Mouse (Mus musculus) spleen, adult 2 months (tissue): Measurements from ENCODE around the gene Ube2s. TPM values are rescaled to one million over a fixed set of nuclear protein-coding genes. Genes with fewer than 3 reads are reported as not detected.

Experiments used
- DNase-seq, 2 experiments: peaks; one replicate each; pipeline versions ENCODE4 v3.0.0 to v3.0.0-alpha.2; 2012 to 2021; ENCODE audit warnings: low spot score in 2 of 2, low read depth in 1 of 2
- H3K27ac ChIP-seq: fragments of 200-500 bp; 2 replicates; pipeline ENCODE4 v1.5.1; 2012; ENCODE audit warnings: low read length, inconsistent platforms; ENCODE audit not compliant: insufficient read depth
- H3K27me3 ChIP-seq: fragments of 200-500 bp; 2 replicates; pipeline ENCODE4 v1.6.1; 2012; ENCODE audit warnings: mild to moderate bottlenecking, moderate library complexity, low read length, inconsistent platforms; ENCODE audit not compliant: control insufficient read depth, insufficient read depth
- H3K36me3 ChIP-seq: fragments of 200-500 bp; 2 replicates; pipeline ENCODE4 v1.6.1; 2012; ENCODE audit warnings: mild to moderate bottlenecking, low read length, inconsistent platforms; ENCODE audit not compliant: control insufficient read depth, insufficient read depth
- H3K4me1 ChIP-seq: fragments of 200-500 bp; 2 replicates; pipeline ENCODE4 v1.6.1; 2011; ENCODE audit warnings: inconsistent platforms; ENCODE audit not compliant: control insufficient read depth, insufficient read depth, insufficient read length
- H3K4me3 ChIP-seq: fragments of 200-500 bp; 2 replicates; pipeline ENCODE4 v1.5.1; 2011; ENCODE audit warnings: mild to moderate bottlenecking, inconsistent platforms; ENCODE audit not compliant: insufficient read depth, insufficient read length; ENCODE audit errors: extremely low read depth
- CTCF ChIP-seq: fragments of 200-500 bp; IDR thresholded peaks from 2 replicates; pipeline ENCODE4 v1.5.1; 2011; ENCODE audit warnings: mild to moderate bottlenecking, inconsistent platforms; ENCODE audit not compliant: insufficient read depth, insufficient read length, insufficient replicate concordance; ENCODE audit errors: extremely low read depth
- POLR2A ChIP-seq: fragments of 200-500 bp; IDR thresholded peaks from 2 replicates; pipeline ENCODE4 v1.6.1; 2011; ENCODE audit warnings: low read depth, low read length, inconsistent platforms
- WGBS: fragments of 180-500 bp; shearing (Covaris S2); methylation state at CpG from one replicate; pipeline ENCODE4 v1.1.7; 2018; 5-methylcytosine and 5-hydroxymethylcytosine counted together
- polyA plus RNA-seq: library from polyadenylated mRNA; depleted of rRNA; stranded (reverse); fragments of >200 nt; gene quantifications from 2 replicates; pipeline ENCODE4 v1.2.3, GENCODE M21; 2012

Gene Ube2s
- polyA plus RNA-seq, 1 experiment, result 167 TPM

- WGBS, result 58% methylated on average over 5 of the region's 5 CpGs
- DNase-seq, result no peak
- Histone ChIP-seq H3K4me1 (no peaks in the 10 kb centered on the region; the same call in 1 of the 2 replicates), H3K36me3 (no peaks in the 10 kb centered on the region), H3K27me3 (peaks cover 20% of the 10 kb centered on the region), H3K4me3 (no peak overlapping the region), H3K27ac (no peak overlapping the region)
- TF ChIP-seq CTCF, result no peak
- TF ChIP-seq POLR2A, result no peak
These were observed 29.7 kb upstream of the Ube2s start for GRCm38 (mm10) chr7:4842077-4842476.

- TF ChIP-seq POLR2A (no peak), CTCF (no peak)
- Histone ChIP-seq H3K27ac (no peak overlapping the region), H3K27me3 (peaks cover 15% of the 10 kb centered on the region), H3K4me3 (no peak overlapping the region), H3K4me1 (peaks cover 3% of the 10 kb centered on the region), H3K36me3 (no peaks in the 10 kb centered on the region)
- WGBS, result 35% methylated on average over 1 of the region's 1 CpGs
- DNase-seq, result no peak
These were observed 25.2 kb upstream of the Ube2s start for GRCm38 (mm10) chr7:4837639-4838038.

GRCm38 (mm10) chr7:4836351-4836792 lies 24.0 kb upstream of the Ube2s start:
- H3K27ac ChIP-seq, result no peak overlapping the region
- peaks cover 3% of the 10 kb centered on the region for H3K4me1 ChIP-seq
- H3K4me3 ChIP-seq, result peak overlapping the region; percentile 31; the same call in 1 of the 2 replicates
- peak; percentile 15 to 62 for DNase-seq
- TF ChIP-seq POLR2A, result no peak
- peak; percentile 14; the same call in 1 of the 2 replicates for TF ChIP-seq CTCF
- peaks cover 11% of the 10 kb centered on the region for H3K27me3 ChIP-seq
- no peaks in the 10 kb centered on the region for H3K36me3 ChIP-seq
- 1% methylated on average over 51 of the region's 51 CpGs for WGBS

- no peak for TF ChIP-seq POLR2A
- peaks cover 11% of the 10 kb centered on the region for H3K27me3 ChIP-seq
- WGBS, result 4% methylated on average over 32 of the region's 34 CpGs
- peak overlapping the region; percentile 31; the same call in 1 of the 2 replicates for H3K4me3 ChIP-seq
- DNase-seq, result no peak
- H3K27ac ChIP-seq, result no peak overlapping the region
- peaks cover 3% of the 10 kb centered on the region for H3K4me1 ChIP-seq
- H3K36me3 ChIP-seq, result no peaks in the 10 kb centered on the region
These were observed 23.4 kb upstream of the Ube2s start for GRCm38 (mm10) chr7:4835631-4836327.

- 14% methylated on average over 12 of the region's 12 CpGs for WGBS
- TF ChIP-seq POLR2A (no peak), CTCF (no peak)
- no peak overlapping the region for H3K4me3 ChIP-seq
- DNase-seq, result no peak
- H3K4me1 ChIP-seq, result no peaks in the 10 kb centered on the region
- no peak overlapping the region for H3K27ac ChIP-seq
- H3K27me3 ChIP-seq, result no peaks in the 10 kb centered on the region; the same call in 1 of the 2 replicates
- no peaks in the 10 kb centered on the region for H3K36me3 ChIP-seq
These were observed 18.1 kb upstream of the Ube2s start for GRCm38 (mm10) chr7:4830476-4830875.

- Histone ChIP-seq H3K27ac (no peak overlapping the region), H3K27me3 (no peaks in the 10 kb centered on the region), H3K4me1 (no peaks in the 10 kb centered on the region), H3K36me3 (no peaks in the 10 kb centered on the region), H3K4me3 (no peak overlapping the region)
- WGBS, result 57% methylated on average over 4 of the region's 4 CpGs
- no peak for TF ChIP-seq CTCF
- TF ChIP-seq POLR2A, result no peak
- no peak for DNase-seq
These were observed 13.0 kb upstream of the Ube2s start for GRCm38 (mm10) chr7:4825365-4825764.
